Mouse (Mus musculus) CH12F3 (cell line): ENCODE data around the gene Dhx37.
"Not testable (repeated sequence)": the region's sequence is repeated elsewhere in the genome, so short reads cannot be mapped to it uniquely, and the experiment has no call there.

Source experiments
- in situ Hi-C: fragments of 300-500 bp; cut with MboI; formaldehyde crosslinking; loops from 2 replicates; pipeline ENCODE4 v1.14.3; 2020; ENCODE audit warnings: low sequenced_read_pairs

Gene Dhx37

GRCm38 (mm10) chr5:125409348-125410090 lies 24.4 kb downstream of the Dhx37 start:
- in situ Hi-C loops, result no loop called here

GRCm38 (mm10) chr5:125408842-125409241 lies 25.1 kb downstream of the Dhx37 start:
- in situ Hi-C loops, result no loop called here

- in situ Hi-C loops, result no loop called here
Observed at GRCm38 (mm10) chr5:125407910-125408575, 25.9 kb downstream of the Dhx37 start.

GRCm38 (mm10) chr5:125407020-125407830 lies 26.7 kb downstream of the Dhx37 start:
- in situ Hi-C loops, result no loop called here

GRCm38 (mm10) chr5:125406322-125407016 lies 27.5 kb downstream of the Dhx37 start:
- in situ Hi-C loops, result no loop called here

GRCm38 (mm10) chr5:125405546-125406248 lies 28.2 kb downstream of the Dhx37 start:
- in situ Hi-C loops, result no loop called here

GRCm38 (mm10) chr5:125404903-125405545 lies 28.9 kb downstream of the Dhx37 start:
- in situ Hi-C loops, result no loop called here

GRCm38 (mm10) chr5:125404536-125404902 lies 29.4 kb downstream of the Dhx37 start:
- in situ Hi-C loops, result no loop called here

- in situ Hi-C loops, result no loop called here
Observed at GRCm38 (mm10) chr5:125403481-125404465, 30.1 kb downstream of the Dhx37 start.

- in situ Hi-C loops, result no loop called here
Observed at GRCm38 (mm10) chr5:125402991-125403390, 30.9 kb downstream of the Dhx37 start.

GRCm38 (mm10) chr5:125402476-125402875 lies 31.4 kb downstream of the Dhx37 start:
- in situ Hi-C loops, result no loop called here

GRCm38 (mm10) chr5:125400903-125401302 lies 33.0 kb downstream of the Dhx37 start:
- in situ Hi-C loops, result no loop called here

- in situ Hi-C loops, result no loop called here
Observed at GRCm38 (mm10) chr5:125395008-125395407, 38.9 kb downstream of the Dhx37 start.

- in situ Hi-C loops, result no loop called here
Observed at GRCm38 (mm10) chr5:125393622-125394603, 40.0 kb downstream of the Dhx37 start.

GRCm38 (mm10) chr5:125392977-125393621 lies 40.8 kb downstream of the Dhx37 start:
- in situ Hi-C loops, result no loop called here

- in situ Hi-C loops, result no loop called here
Observed at GRCm38 (mm10) chr5:125392618-125392976, 41.3 kb downstream of the Dhx37 start.

- in situ Hi-C loops, result not testable (repeated sequence)
Observed at GRCm38 (mm10) chr5:125392176-125392575, 41.7 kb downstream of the Dhx37 start.
